Mouse (Mus musculus): Measurements from ENCODE around the gene Wbp4. TPM values are rescaled to one million over a fixed set of nuclear protein-coding genes. Genes with fewer than 3 reads are reported as not detected.
"Not testable (repeated sequence)": the region's sequence is repeated elsewhere in the genome, so short reads cannot be mapped to it uniquely, and the experiment has no call there.

Gene Wbp4
- polyA plus RNA-seq, 1 experiment = 28.1 TPM

GRCm38 (mm10) chr14:79488531-79488930 is 7.2 kb upstream of the Wbp4 start:
- H3K27ac ChIP-seq (replicated peaks; ENCODE audit: low read depth, low read length) = peak overlapping the region; percentile 23; the same call in 1 of the 2 replicates
- peaks cover 28% of the 10 kb centered on the region for H3K4me1 ChIP-seq (ENCODE audit: control insufficient read depth, insufficient read depth, insufficient read length, low read length)
- no peak overlapping the region for H3K4me3 ChIP-seq (ENCODE audit: insufficient read depth, low read depth, low read length)

DNA sequence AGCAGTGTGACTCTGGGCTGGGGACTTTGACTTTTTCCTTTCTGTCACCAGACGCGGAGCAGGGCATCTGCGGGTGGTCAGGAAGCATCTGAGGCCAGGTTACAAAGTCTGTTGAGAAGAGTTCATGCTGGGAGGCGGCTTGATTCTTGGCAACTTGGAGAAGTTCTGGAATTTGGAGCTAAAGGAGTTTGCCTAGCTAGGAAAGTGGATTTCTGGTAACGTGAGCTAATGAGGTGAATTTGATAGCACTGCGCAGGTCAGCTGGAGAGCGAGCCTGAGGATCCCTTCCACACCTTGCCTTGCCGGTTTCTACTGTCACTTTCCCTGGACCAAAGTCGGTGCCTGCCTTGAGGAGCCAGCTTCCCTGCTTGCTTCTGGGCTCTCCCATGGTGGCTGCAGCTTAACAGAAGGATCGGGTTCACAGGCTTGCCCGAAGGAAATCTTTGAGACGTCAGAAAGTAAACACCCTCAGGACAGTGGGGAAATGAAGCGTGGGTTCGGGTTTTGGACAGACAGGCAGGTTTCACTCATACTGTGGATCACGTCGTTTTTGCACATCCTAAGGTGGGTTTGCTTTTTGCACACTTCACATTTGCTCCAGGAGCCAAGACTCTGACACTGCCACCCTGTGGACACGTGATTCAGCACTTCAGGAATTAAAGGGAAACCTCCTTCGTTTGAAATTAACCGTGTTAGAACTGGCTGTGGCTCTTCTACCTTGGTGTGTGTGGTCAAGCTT is 5.8 kb upstream of the Wbp4 start:
- H3K27ac ChIP-seq (replicated peaks; ENCODE audit: low read depth, low read length) = peak overlapping the region; percentile 45
- H3K4me1 ChIP-seq (ENCODE audit: control insufficient read depth, insufficient read depth, insufficient read length, low read length) = peaks cover 37% of the 10 kb centered on the region

DNA sequence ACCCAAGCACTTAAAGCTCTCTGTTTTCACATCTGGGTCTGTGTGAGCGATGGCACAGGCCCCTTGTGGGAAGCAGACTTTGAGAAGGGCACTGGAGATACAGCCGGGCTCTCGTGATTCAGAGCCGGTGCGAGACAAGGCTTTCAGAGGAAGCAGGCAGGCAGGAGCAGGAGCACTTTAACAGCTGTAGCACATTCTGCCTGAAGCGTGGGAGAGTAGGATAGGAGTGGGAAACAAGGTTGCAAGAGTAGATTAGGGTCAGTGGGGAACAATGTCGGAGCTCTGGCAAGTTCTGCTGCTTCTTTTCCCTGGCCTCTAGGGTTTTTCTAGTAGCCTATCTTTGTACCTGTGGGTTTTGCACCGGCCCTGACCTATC is 5.3 kb upstream of the Wbp4 start:
- H3K4me3 ChIP-seq (ENCODE audit: insufficient read depth, low read depth, low read length) = peak overlapping the region; percentile 72
- H3K4me1 ChIP-seq (ENCODE audit: control insufficient read depth, insufficient read depth, insufficient read length, low read length) = peaks cover 37% of the 10 kb centered on the region
- H3K27ac ChIP-seq (replicated peaks; ENCODE audit: low read depth, low read length) = peak overlapping the region; percentile 32

More for the DNA sequence above, 5.8 kb upstream of the Wbp4 start:
- peak overlapping the region; percentile 72 for H3K4me3 ChIP-seq (ENCODE audit: insufficient read depth, low read depth, low read length)

DNA sequence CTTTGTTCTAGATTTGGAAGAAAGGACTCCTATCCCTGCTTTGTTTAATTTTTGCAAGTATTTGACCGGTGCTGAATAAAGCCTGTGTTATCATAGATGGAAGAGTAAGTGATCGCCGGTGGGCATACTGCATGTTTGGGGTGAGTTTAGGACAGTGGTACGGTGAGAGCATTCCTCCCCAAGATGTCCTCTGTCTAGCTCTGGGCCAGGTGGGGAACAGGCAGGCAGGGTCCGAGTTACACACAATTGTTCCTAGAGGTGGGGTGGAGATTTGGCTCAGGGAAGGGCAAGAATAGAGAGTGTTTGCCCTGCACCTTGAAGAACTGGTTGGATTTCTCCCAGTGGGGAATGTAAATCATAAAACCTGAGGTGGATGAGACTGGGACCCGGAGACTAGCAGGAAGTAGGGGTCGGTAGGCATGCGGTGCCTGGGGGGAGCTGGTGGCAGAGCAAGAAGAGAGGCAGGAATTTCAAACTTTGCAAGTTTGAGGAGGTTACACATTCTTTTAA is 2.3 kb upstream of the Wbp4 start:
- H3K27ac ChIP-seq (replicated peaks; ENCODE audit: low read depth, low read length) = peak overlapping the region; percentile 96
- peaks cover 34% of the 10 kb centered on the region for H3K4me1 ChIP-seq (ENCODE audit: control insufficient read depth, insufficient read depth, insufficient read length, low read length)
- peak overlapping the region; percentile 96 for H3K4me3 ChIP-seq (ENCODE audit: insufficient read depth, low read depth, low read length)

DNA sequence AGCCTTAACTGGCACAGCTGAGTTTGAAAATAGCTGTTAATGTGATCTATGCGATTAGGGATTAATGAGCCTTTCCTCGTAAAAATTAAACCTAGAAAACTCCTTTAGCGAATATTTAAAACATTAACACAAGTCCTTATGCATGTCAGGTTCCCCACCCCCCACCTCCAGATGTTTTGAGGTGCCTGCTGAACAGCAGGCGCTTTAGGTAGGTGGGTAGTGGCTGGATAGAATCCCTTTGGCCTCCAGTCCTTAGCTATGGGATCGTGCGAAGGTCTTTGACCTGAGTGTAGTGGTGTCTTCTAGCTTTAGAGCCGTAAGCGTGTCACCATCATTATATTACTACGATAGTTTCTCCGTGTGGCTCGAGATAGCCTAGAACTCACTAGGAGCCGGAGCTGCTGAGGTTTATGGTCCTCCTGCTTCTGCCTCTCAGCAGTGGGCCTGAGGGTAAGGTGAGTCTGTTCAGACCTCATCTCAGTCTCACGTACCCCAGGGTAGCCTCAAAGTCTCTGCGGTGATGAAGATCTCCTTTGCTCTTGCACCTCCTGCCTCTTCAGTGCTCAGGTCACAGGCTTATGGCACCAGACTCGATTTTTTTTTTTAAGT is 1.5 kb upstream of the Wbp4 start:
- Histone ChIP-seq H3K27ac (replicated peaks; ENCODE audit: low read depth, low read length) (peak overlapping the region; percentile 96), H3K4me3 (ENCODE audit: insufficient read depth, low read depth, low read length) (peak overlapping the region; percentile 96), H3K4me1 (ENCODE audit: control insufficient read depth, insufficient read depth, insufficient read length, low read length) (peaks cover 31% of the 10 kb centered on the region)

DNA sequence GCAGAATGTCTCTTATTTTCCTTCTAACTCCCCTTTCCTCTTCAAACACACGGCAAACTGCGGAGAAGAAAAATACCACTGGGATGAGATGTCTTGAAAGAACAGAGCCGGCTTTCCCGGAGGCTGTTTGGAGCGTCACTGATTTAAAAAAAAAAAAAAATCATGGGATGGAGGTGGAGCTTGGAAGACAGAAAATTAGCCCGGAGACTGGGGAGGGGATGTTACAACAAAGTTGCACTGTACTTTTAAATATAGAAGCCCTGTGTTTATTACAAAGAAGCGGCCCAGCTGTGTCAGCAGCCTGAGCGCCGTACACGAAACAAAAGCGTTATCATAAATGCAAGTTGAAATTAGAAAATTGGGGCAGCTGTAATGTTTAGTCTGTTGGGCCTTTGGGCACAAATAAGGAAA is 936 bp upstream of the Wbp4 start:
- Histone ChIP-seq H3K27ac (replicated peaks; ENCODE audit: low read depth, low read length) (peak overlapping the region; percentile 96), H3K4me3 (ENCODE audit: insufficient read depth, low read depth, low read length) (peak overlapping the region; percentile 96), H3K4me1 (ENCODE audit: control insufficient read depth, insufficient read depth, insufficient read length, low read length) (peaks cover 29% of the 10 kb centered on the region)

- H3K4me1 ChIP-seq (ENCODE audit: control insufficient read depth, insufficient read depth, insufficient read length, low read length) = peaks cover 20% of the 10 kb centered on the region
- H3K27ac ChIP-seq (replicated peaks; ENCODE audit: low read depth, low read length) = peak within 1 kb of the TSS; percentile 96
- peak within 1 kb of the TSS; percentile 96 for H3K4me3 ChIP-seq (ENCODE audit: insufficient read depth, low read depth, low read length)
These were observed 539 bp downstream of the Wbp4 start, which contains the start of gene Elf1 for GRCm38 (mm10) chr14:79480624-79481338. Elf1 (plus strand) TSS chr14:79481194.

GRCm38 (mm10) chr14:79473384-79473783 is 7.9 kb downstream of the Wbp4 start:
- Histone ChIP-seq H3K27ac (replicated peaks; ENCODE audit: low read depth, low read length) (no peak overlapping the region), H3K4me1 (ENCODE audit: control insufficient read depth, insufficient read depth, insufficient read length, low read length) (no peaks in the 10 kb centered on the region), H3K4me3 (ENCODE audit: insufficient read depth, low read depth, low read length) (no peak overlapping the region)

- Histone ChIP-seq H3K4me3 (ENCODE audit: insufficient read depth, low read depth, low read length) (no peak overlapping the region), H3K27ac (replicated peaks; ENCODE audit: low read depth, low read length) (no peak overlapping the region), H3K4me1 (ENCODE audit: control insufficient read depth, insufficient read depth, insufficient read length, low read length) (no peaks in the 10 kb centered on the region)
These were observed 13.7 kb downstream of the Wbp4 start for GRCm38 (mm10) chr14:79467621-79468020.

DNA sequence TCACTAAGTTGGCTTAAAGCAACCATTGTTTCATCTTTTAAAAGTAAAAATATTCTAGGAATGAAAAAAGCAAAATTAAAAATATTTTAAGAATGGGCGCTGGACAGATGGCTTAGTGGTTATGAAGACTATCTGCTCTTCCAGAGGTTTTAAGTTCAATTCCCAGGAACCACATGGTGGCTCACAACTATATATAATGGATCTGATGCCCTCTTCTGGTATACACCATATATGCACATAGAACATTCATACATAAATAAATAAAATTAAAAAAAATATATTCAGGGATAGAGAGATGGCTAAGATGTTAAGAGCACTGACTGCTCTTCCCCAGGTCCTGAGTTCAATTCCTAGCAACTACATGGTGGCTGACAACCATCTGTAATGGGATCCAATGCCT is 15.7 kb downstream of the Wbp4 start:
- H3K27ac ChIP-seq (replicated peaks; ENCODE audit: low read depth, low read length) = no peak overlapping the region
- no peak overlapping the region for H3K4me3 ChIP-seq (ENCODE audit: insufficient read depth, low read depth, low read length)
- H3K4me1 ChIP-seq (ENCODE audit: control insufficient read depth, insufficient read depth, insufficient read length, low read length) = no peaks in the 10 kb centered on the region; the same call in 1 of the 2 replicates

DNA sequence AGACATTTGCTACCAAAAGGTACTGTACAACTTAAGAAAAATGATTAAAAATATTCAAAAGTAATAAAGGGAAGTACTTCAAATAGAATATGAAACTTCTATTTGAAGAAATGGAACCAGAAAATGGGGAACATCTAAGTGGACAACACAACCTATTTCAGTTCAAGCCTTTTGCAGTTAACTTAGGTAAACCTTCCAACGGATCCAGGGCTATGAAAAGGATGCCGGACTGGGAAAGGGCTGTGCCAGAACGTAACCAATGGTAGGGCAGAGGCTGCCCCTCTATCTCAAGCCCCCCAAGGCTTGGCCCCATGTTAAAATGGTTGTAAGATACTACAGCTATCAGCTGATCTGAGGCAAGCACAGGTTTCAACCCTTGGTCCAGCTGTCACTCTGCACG is 20.3 kb downstream of the Wbp4 start:
- no peak overlapping the region for H3K4me3 ChIP-seq (ENCODE audit: insufficient read depth, low read depth, low read length)
- H3K27ac ChIP-seq (replicated peaks; ENCODE audit: low read depth, low read length) = no peak overlapping the region
- H3K4me1 ChIP-seq (ENCODE audit: control insufficient read depth, insufficient read depth, insufficient read length, low read length) = no peaks in the 10 kb centered on the region; the same call in 1 of the 2 replicates

- Histone ChIP-seq H3K4me3 (ENCODE audit: insufficient read depth, low read depth, low read length) (no peak overlapping the region), H3K4me1 (ENCODE audit: control insufficient read depth, insufficient read depth, insufficient read length, low read length) (no peaks in the 10 kb centered on the region; the same call in 1 of the 2 replicates), H3K27ac (replicated peaks; ENCODE audit: low read depth, low read length) (no peak overlapping the region)
These were observed 20.9 kb downstream of the Wbp4 start for GRCm38 (mm10) chr14:79460401-79460800.

DNA sequence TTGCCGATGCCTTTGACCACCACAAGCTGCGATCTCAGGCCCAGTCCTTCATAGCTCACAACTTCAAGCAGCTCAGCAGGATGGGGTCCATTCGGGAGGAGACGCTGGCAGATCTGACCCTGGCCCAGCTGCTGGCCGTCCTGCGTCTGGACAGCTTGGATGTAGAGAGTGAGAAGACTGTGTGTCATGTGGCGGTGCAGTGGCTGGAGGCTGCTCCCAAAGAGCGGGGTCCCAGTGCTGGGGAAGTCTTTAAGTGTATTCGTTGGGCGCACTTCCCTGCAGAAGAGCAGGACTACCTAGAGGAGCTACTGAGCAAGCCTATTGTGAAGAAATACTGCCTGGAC is 28.8 kb downstream of the Wbp4 start:
- H3K4me1 ChIP-seq (ENCODE audit: control insufficient read depth, insufficient read depth, insufficient read length, low read length); H3K4me3 ChIP-seq (ENCODE audit: insufficient read depth, low read depth, low read length); H3K27ac ChIP-seq (replicated peaks; ENCODE audit: low read depth, low read length): not testable (repeated sequence)

GRCm38 (mm10) chr14:79451681-79452590 is 29.4 kb downstream of the Wbp4 start, which contains the start of gene Kbtbd6:
Kbtbd6 (plus strand) TSS chr14:79451835.
- H3K4me3 ChIP-seq (ENCODE audit: insufficient read depth, low read depth, low read length) = peak within 1 kb of the TSS; percentile 66
- H3K27ac ChIP-seq (replicated peaks; ENCODE audit: low read depth, low read length); H3K4me1 ChIP-seq (ENCODE audit: control insufficient read depth, insufficient read depth, insufficient read length, low read length): not testable (repeated sequence)

Measured in brown adipose tissue, adult 24 weeks (tissue).